Mouse (Mus musculus): ENCODE data around the gene Gm17324.

Gene Gm17324

GRCm38 (mm10) chr9:78465725-78466124 lies 17.1 kb upstream of the Gm17324 start:
- DNase-seq (ENCODE audit: low read depth, low spot score) = no peak

GRCm38 (mm10) chr9:78463337-78463736 lies 14.8 kb upstream of the Gm17324 start:
- no peak for DNase-seq (ENCODE audit: low read depth, low spot score)

- no peak for DNase-seq (ENCODE audit: low read depth, low spot score)
Measured at GRCm38 (mm10) chr9:78457026-78457425, 8.4 kb upstream of the Gm17324 start.

- no peak for DNase-seq (ENCODE audit: low read depth, low spot score)
Measured at GRCm38 (mm10) chr9:78451382-78451781, 2.8 kb upstream of the Gm17324 start.

GRCm38 (mm10) chr9:78450404-78450803 lies 1.8 kb upstream of the Gm17324 start:
- no peak for DNase-seq (ENCODE audit: low read depth, low spot score)

- no peak for DNase-seq (ENCODE audit: low read depth, low spot score)
Measured at GRCm38 (mm10) chr9:78447606-78447972, 997 bp downstream of the Gm17324 start.

GRCm38 (mm10) chr9:78442579-78443392 lies 5.8 kb downstream of the Gm17324 start, which contains the start of gene Cgas:
Gene Cgas, minus strand, starts transcription at chr9:78443237.
- DNase-seq (ENCODE audit: low read depth, low spot score) = no peak

GRCm38 (mm10) chr9:78442237-78442578 lies 6.4 kb downstream of the Gm17324 start:
- DNase-seq (ENCODE audit: low read depth, low spot score) = no peak

- DNase-seq (ENCODE audit: low read depth, low spot score) = no peak
Measured at GRCm38 (mm10) chr9:78439426-78439825, 9.2 kb downstream of the Gm17324 start.

- no peak for DNase-seq (ENCODE audit: low read depth, low spot score)
Measured at GRCm38 (mm10) chr9:78432471-78432870, 16.1 kb downstream of the Gm17324 start.

- no peak for DNase-seq (ENCODE audit: low read depth, low spot score)
Measured at GRCm38 (mm10) chr9:78430486-78430885, 18.1 kb downstream of the Gm17324 start.

- DNase-seq (ENCODE audit: low read depth, low spot score) = no peak
Measured at GRCm38 (mm10) chr9:78429551-78429950, 19.0 kb downstream of the Gm17324 start.

- no peak for DNase-seq (ENCODE audit: low read depth, low spot score)
Measured at GRCm38 (mm10) chr9:78428870-78429432, 19.6 kb downstream of the Gm17324 start.

GRCm38 (mm10) chr9:78428185-78428584 lies 20.4 kb downstream of the Gm17324 start:
- DNase-seq (ENCODE audit: low read depth, low spot score) = no peak

- no peak for DNase-seq (ENCODE audit: low read depth, low spot score)
Measured at GRCm38 (mm10) chr9:78427362-78427781, 21.2 kb downstream of the Gm17324 start.

- no peak for DNase-seq (ENCODE audit: low read depth, low spot score)
Measured at GRCm38 (mm10) chr9:78401596-78401995, 47.0 kb downstream of the Gm17324 start.

GRCm38 (mm10) chr9:78400570-78400969 lies 48.0 kb downstream of the Gm17324 start:
- no peak for DNase-seq (ENCODE audit: low read depth, low spot score)

Measured in c-Kit-negative CD71-positive TER-119-positive erythroid progenitor cells, embryonic 14.5 days (primary cell).